Mouse (Mus musculus) lung, postnatal 0 days (tissue): Measurements from ENCODE around the gene Mrpl18. TPM values are rescaled to one million over a fixed set of nuclear protein-coding genes. Genes with fewer than 3 reads are reported as not detected.
"Not testable (repeated sequence)": the region's sequence is repeated elsewhere in the genome, so short reads cannot be mapped to it uniquely, and the experiment has no call there.

Source experiments
- ATAC-seq: fragments of 200-750 bp; cut with Nextera tagmentation; 2 replicates; pipeline ENCODE4 v1.8.0; 2017; ENCODE audit warnings: moderate library complexity
- DNase-seq: peaks from one replicate; pipeline ENCODE4 v3.0.0-alpha.2; 2016; ENCODE audit warnings: low spot score
- H3K27ac ChIP-seq: fragments of 300-500 bp; sonication (generic); 2 replicates; pipeline ENCODE4 v1.5.1; 2014; ENCODE audit warnings: antibody characterized with exemption, mild to moderate bottlenecking, low read length, mixed read lengths
- H3K27me3 ChIP-seq: fragments of 300-500 bp; sonication (generic); replicated peaks from 2 replicates; pipeline ENCODE4 v1.6.1; 2014; ENCODE audit warnings: low read length, mixed read lengths; ENCODE audit not compliant: insufficient read depth
- H3K36me3 ChIP-seq: fragments of 300-500 bp; sonication (generic); 2 replicates; pipeline ENCODE4 v1.6.1; 2014; ENCODE audit warnings: low read length, mixed read lengths; ENCODE audit not compliant: insufficient read depth
- H3K4me1 ChIP-seq: fragments of 300-500 bp; sonication (generic); 2 replicates; pipeline ENCODE4 v1.6.1; 2014; ENCODE audit warnings: antibody characterized with exemption, low read depth, low read length, mixed read lengths; ENCODE audit not compliant: insufficient read depth
- H3K4me2 ChIP-seq: fragments of 300-500 bp; sonication (generic); replicated peaks from 2 replicates; pipeline ENCODE4 v1.6.1; 2014; ENCODE audit warnings: low read depth, mild to moderate bottlenecking, low read length, moderate library complexity, mixed read lengths
- H3K4me3 ChIP-seq: fragments of 300-500 bp; sonication (generic); 2 replicates; pipeline ENCODE4 v1.5.1; 2014; ENCODE audit warnings: low read depth, low read length
- H3K9ac ChIP-seq: fragments of 300-500 bp; sonication (generic); replicated peaks from 2 replicates; pipeline ENCODE4 v1.6.1; 2014; ENCODE audit warnings: low read depth, mild to moderate bottlenecking
- H3K9me3 ChIP-seq: fragments of 300-500 bp; sonication (generic); 2 replicates; pipeline ENCODE4 v1.6.1; 2016; ENCODE audit warnings: low read length, mixed read lengths
- CTCF ChIP-seq: IDR thresholded peaks from 2 replicates; pipeline ENCODE4 v1.5.1; 2016; ENCODE audit warnings: antibody characterized with exemption, mild to moderate bottlenecking
- EP300 ChIP-seq: IDR thresholded peaks from 2 replicates; pipeline ENCODE4 v1.6.1; 2016; ENCODE audit warnings: antibody characterized with exemption, mild to moderate bottlenecking, control low read depth
- WGBS: fragments of 180-500 bp; shearing (Covaris S2); extraction: QIAGEN DNeasy Blood & Tissue Kit; methylation state at CpG from one replicate; pipeline ENCODE4 v1.1.7; 2014; 5-methylcytosine and 5-hydroxymethylcytosine counted together
- polyA plus RNA-seq: library from polyadenylated mRNA; unstranded; fragments of >200 nt; fragmentation: Nextera tagmentation; extraction: Ambion mirVana; gene quantifications from 2 replicates; pipeline ENCODE4 v1.2.1, GENCODE M21; 2015

Mrpl18 gene
- polyA plus RNA-seq, 1 experiment from 2014 or later, result 70.2 TPM

DNA sequence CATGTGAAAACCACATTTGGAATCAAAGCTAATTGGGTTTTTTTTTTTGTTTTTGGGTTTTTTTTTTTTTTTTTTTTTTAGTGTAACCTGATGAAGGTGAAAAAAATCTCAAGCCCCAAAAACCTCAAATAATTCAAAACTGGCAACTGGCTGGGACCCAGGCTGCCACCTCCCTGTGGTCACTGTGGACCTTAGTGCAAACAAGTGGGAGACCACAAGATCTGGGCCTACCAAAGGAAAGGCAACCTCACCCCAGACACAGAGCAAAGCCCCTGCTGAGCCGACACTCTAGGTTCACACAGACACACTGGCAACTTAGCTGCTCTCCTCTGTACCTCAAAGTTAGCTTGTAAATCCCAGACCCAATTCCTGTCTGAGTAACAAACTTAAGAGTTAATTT lies 11.8 kb downstream of the Mrpl18 start:
- no peak for TF ChIP-seq CTCF
- TF ChIP-seq EP300, result no peak
- DNase-seq (no peak), ATAC-seq (no peak)
- 81% methylated on average over 1 of the region's 1 CpGs for WGBS
- Histone ChIP-seq H3K4me3 (no peak overlapping the region), H3K36me3 (no peaks in the 10 kb centered on the region), H3K4me1 (no peaks in the 10 kb centered on the region; the same call in 1 of the 2 replicates), H3K9ac (no peak overlapping the region), H3K27me3 (no peaks in the 10 kb centered on the region), H3K9me3 (no peaks in the 10 kb centered on the region), H3K27ac (no peak overlapping the region), H3K4me2 (no peak overlapping the region)

DNA sequence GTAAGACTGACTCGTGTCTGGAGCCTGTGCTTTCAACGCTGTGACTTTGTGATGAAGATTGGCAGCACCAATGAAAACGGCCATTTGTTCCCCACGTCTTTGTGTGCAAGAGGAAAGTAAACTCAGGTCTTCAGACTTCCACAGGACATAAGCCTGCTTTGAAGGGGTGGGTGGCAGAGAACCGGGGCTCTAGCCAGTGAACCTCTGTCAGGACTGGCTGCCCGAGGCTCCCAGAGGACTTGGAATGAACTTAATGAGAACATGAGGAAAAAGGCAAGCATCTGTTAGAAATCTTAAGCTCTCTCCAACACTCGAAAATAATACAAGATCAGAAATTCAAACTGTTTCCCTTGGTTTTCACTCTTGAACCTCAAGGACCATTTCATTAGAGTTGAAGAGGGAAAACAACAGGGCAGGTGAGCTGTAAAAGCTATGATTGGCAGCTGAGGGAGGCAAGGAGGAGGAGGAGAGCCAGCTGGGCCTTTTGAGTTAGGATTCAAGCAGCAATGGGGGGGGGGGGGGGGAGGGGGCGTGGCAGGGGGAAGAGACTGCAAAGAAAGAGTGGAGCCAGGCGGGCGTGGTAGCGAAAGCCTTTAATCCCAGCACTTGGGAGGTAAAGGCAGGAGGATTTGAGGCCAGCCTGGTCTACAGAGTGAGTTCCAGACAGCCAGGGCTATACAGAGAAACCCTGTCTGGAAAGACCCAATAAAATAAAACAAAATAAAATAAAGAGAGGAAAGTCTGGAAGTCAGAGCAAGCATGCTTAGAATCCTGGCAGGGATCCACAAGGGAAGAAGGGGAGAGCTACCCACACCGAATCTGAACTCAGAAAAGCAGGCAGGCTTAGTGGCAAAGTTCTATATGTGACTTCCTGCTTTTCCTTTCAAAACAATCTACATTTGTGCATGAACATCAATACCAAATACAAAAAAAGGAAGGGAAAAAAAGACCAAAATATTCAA lies 12.5 kb downstream of the Mrpl18 start:
- peak; percentile 91 for DNase-seq
- Histone ChIP-seq H3K9me3 (no peaks in the 10 kb centered on the region), H3K4me2 (no peak overlapping the region), H3K4me3 (no peak overlapping the region), H3K27me3 (no peaks in the 10 kb centered on the region), H3K9ac (no peak overlapping the region), H3K36me3 (no peaks in the 10 kb centered on the region), H3K4me1 (no peaks in the 10 kb centered on the region; the same call in 1 of the 2 replicates), H3K27ac (peak overlapping the region; percentile 61)
- 51% methylated on average over 11 of the region's 12 CpGs for WGBS
- peak; percentile 91 for ATAC-seq
- TF ChIP-seq CTCF (no peak), EP300 (no peak)

DNA sequence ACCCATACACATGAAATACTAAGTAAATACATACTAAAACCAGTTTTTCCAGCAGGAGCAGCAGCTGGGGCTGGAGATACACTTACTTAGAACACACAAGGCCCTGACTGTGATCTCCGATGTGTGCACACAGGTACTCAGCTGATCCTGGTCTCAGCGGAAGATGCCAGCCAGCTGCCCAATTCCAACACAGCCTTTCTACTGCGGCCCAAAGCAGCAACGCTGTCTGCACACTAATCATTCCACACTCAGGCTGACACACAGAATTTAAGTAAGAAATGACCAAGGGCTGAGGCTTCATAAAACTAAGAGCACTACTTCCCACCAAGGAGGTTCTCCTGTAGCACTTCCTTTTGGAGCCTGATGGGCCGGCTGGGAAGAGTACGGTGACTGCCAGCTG lies 13.9 kb downstream of the Mrpl18 start:
- ATAC-seq (peak; percentile 32), DNase-seq (peak; percentile 30)
- Histone ChIP-seq H3K9ac (no peak overlapping the region), H3K4me2 (no peak overlapping the region), H3K27me3 (no peaks in the 10 kb centered on the region), H3K9me3 (no peaks in the 10 kb centered on the region), H3K4me1 (no peaks in the 10 kb centered on the region; the same call in 1 of the 2 replicates), H3K4me3 (no peak overlapping the region), H3K36me3 (no peaks in the 10 kb centered on the region), H3K27ac (peak overlapping the region; percentile 61; the same call in 1 of the 2 replicates)
- no peak for TF ChIP-seq EP300
- TF ChIP-seq CTCF, result no peak
- WGBS, result 77% methylated on average over 6 of the region's 6 CpGs

DNA sequence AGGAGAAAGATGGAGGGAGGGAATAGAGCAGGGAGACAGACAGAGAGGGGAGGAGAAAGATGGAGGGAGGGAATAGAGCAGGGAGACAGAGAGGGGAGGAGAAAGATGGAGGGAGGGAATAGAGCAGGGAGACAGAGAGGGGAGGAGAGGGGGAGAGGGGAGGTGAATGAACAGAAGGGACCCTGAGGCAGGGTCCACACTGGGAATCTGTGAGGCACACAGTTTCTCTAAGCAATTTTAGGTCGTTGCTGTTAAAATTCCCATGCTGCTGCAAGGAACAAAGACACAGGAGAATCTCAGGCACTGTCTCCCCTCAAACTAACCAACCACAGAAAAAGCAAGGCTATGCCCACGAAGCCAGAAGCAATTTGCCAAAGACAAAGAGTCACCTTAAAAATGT lies 17.5 kb downstream of the Mrpl18 start:
- DNase-seq, ATAC-seq: not testable (repeated sequence)
- WGBS, result 59% methylated on average over 2 of the region's 2 CpGs

DNA sequence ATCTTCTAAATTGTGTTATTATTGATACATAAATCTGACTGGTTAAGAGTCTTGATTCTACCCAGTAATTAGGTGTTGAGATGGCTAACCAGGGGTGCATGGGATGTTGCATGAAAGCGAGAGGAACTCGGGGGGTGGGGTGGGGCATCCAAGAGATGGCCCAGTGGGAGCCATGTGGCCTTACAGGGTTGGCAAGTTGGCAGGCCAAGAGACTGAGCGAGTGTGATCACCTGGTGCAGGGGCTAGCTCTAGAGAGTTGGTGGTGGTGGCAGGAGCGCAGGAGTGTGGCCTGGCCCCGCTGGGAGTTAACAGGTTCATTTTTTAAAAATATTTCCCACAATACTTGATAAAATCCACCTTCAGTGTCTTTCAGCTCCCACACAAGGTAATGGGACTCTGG lies 18.5 kb downstream of the Mrpl18 start:
- H3K36me3 ChIP-seq, result no peaks in the 10 kb centered on the region
- H3K9me3 ChIP-seq, result no peaks in the 10 kb centered on the region
- H3K9ac ChIP-seq, result no peak overlapping the region
- ATAC-seq (no peak), DNase-seq (no peak)
- no peak for TF ChIP-seq EP300
- TF ChIP-seq CTCF, result no peak
- WGBS, result 84% methylated on average over 5 of the region's 5 CpGs
- no peak overlapping the region for H3K4me3 ChIP-seq
- no peaks in the 10 kb centered on the region for H3K4me1 ChIP-seq
- no peak overlapping the region for H3K4me2 ChIP-seq
- no peak overlapping the region for H3K27ac ChIP-seq
- H3K27me3 ChIP-seq, result no peaks in the 10 kb centered on the region

More for the DNA sequence above, 17.5 kb downstream of the Mrpl18 start:
- not testable (repeated sequence) for H3K9ac ChIP-seq, H3K27ac ChIP-seq, H3K27me3 ChIP-seq, H3K36me3 ChIP-seq, H3K4me2 ChIP-seq, H3K9me3 ChIP-seq, H3K4me1 ChIP-seq, H3K4me3 ChIP-seq

DNA sequence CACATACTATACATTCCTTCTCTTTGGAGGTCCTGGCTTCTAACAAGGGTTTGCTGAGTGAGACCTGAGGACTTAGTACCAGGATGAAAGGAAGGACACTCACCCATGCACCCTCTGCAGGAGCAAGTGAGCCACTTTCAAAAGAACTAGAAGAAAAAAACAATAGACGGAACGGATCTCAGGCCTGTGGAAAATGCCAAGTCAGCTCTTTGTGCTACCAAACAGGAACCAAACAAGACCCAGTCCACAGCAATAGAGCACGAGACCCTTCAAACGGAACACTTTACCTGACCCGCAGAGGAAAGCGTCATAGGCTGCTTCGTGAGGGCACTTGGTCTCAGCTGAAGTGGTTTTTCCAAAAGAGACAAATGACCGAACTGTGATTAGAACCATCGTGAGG lies 24.1 kb downstream of the Mrpl18 start:
- Histone ChIP-seq H3K4me2 (no peak overlapping the region), H3K27me3 (no peaks in the 10 kb centered on the region), H3K36me3 (no peaks in the 10 kb centered on the region), H3K9ac (no peak overlapping the region), H3K4me3 (no peak overlapping the region), H3K9me3 (no peaks in the 10 kb centered on the region), H3K4me1 (no peaks in the 10 kb centered on the region), H3K27ac (no peak overlapping the region)
- ATAC-seq, result no peak
- TF ChIP-seq EP300 (no peak), CTCF (no peak)
- DNase-seq, result no peak
- 82% methylated on average over 9 of the region's 9 CpGs for WGBS
